Mouse (Mus musculus) intestine, embryonic 14.5 days (tissue): Measurements from ENCODE around the gene Tmem45a. TPM values are rescaled to one million over a fixed set of nuclear protein-coding genes. Genes with fewer than 3 reads are reported as not detected.

Experiments used
- ATAC-seq: fragments of 200-750 bp; cut with Nextera tagmentation; replicated peaks from 2 replicates; pipeline ENCODE4 v1.8.0; 2017; ENCODE audit warnings: low read depth, moderate number of reproducible peaks, moderate TSS enrichment, moderate library complexity; ENCODE audit not compliant: low FRiP score, low TSS enrichment
- DNase-seq: peaks from one replicate; pipeline ENCODE4 v3.0.0-alpha.2; 2018; ENCODE audit warnings: low spot score
- H3K27ac ChIP-seq: fragments of 300-500 bp; sonication (generic); 2 replicates; pipeline ENCODE4 v1.5.1; 2014; ENCODE audit warnings: low read depth, mild to moderate bottlenecking, control low read depth
- H3K27me3 ChIP-seq: fragments of 300-500 bp; sonication (generic); replicated peaks from 2 replicates; pipeline ENCODE4 v1.6.1; 2014; ENCODE audit warnings: low read length, control low read depth; ENCODE audit not compliant: control insufficient read depth, insufficient read depth
- H3K36me3 ChIP-seq: fragments of 300-500 bp; sonication (generic); 2 replicates; pipeline ENCODE4 v1.6.1; 2014; ENCODE audit warnings: low read length, control low read depth; ENCODE audit not compliant: control insufficient read depth, insufficient read depth
- H3K4me1 ChIP-seq: fragments of 300-500 bp; sonication (generic); replicated peaks from 2 replicates; pipeline ENCODE4 v1.6.1; 2014; ENCODE audit warnings: low read length, control low read depth, mixed read lengths; ENCODE audit not compliant: control insufficient read depth, insufficient read depth
- H3K4me2 ChIP-seq: fragments of 300-500 bp; sonication (generic); 2 replicates; pipeline ENCODE4 v1.6.1; 2014; ENCODE audit warnings: low read length
- H3K4me3 ChIP-seq: fragments of 300-500 bp; sonication (generic); 2 replicates; pipeline ENCODE4 v1.5.1; 2014; ENCODE audit warnings: low read depth, low read length, control low read depth, mixed read lengths
- H3K9ac ChIP-seq: fragments of 300-500 bp; sonication (generic); 2 replicates; pipeline ENCODE4 v1.6.1; 2014; ENCODE audit warnings: mild to moderate bottlenecking, low read length
- H3K9me3 ChIP-seq: fragments of 300-500 bp; sonication (generic); 2 replicates; pipeline ENCODE4 v1.6.1; 2016; ENCODE audit warnings: low read length, control low read depth; ENCODE audit not compliant: control insufficient read depth
- WGBS: fragments of 180-500 bp; shearing (Covaris S2); extraction: QIAGEN DNeasy Blood & Tissue Kit; methylation state at CpG from one replicate; pipeline ENCODE4 v1.1.7; 2014; 5-methylcytosine and 5-hydroxymethylcytosine counted together
- polyA plus RNA-seq: library from polyadenylated mRNA; unstranded; fragments of >200 nt; fragmentation: Nextera tagmentation; extraction: Ambion mirVana; gene quantifications from 2 replicates; pipeline ENCODE4 v1.2.1, GENCODE M21; 2014

Tmem45a gene
- polyA plus RNA-seq, 1 experiment from 2014 or later: 35.4 TPM

DNA sequence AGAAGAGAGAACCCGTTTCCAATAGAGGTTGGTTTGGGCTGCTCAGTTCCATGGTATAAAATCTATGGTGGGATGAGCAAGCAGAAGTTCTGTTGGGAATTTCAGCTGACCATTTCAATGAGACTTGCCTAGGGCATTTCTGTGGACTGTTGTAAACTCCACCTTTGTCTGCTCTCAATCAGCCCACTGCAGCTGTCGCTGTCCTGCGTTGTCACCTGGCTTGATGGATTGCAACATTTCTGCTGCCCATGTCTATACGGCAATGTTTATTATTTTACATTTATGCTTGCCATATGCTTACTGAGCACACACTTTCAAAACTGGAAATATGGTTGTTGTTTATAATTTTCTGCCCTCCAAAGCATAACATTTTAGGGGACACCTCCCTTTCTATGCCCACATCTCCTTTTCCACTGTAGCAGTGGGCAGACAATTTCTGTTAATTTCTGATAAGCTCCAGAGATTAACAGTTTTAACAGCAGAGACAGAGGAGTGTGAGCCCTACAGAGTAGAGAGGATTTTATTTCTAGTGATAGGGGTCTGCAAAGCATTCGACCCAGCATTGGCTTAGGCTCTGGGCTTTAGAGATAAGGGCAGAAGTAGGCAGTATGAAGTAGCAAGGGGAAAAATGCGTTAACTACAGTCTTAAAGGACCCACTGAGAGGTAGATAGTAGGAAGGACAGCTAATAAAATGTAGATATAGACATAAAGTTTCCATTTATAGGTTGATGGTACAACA, 84.4 kb downstream of the Tmem45a start:
- ATAC-seq (no peak), DNase-seq (no peak)
- Histone ChIP-seq H3K4me3 (no peak overlapping the region), H3K4me1 (no peaks in the 10 kb centered on the region), H3K4me2 (no peak overlapping the region), H3K27ac (no peak overlapping the region), H3K36me3 (no peaks in the 10 kb centered on the region), H3K27me3 (no peaks in the 10 kb centered on the region), H3K9me3 (no peaks in the 10 kb centered on the region), H3K9ac (no peak overlapping the region)
- 64% methylated on average over 6 of the region's 6 CpGs for WGBS

DNA sequence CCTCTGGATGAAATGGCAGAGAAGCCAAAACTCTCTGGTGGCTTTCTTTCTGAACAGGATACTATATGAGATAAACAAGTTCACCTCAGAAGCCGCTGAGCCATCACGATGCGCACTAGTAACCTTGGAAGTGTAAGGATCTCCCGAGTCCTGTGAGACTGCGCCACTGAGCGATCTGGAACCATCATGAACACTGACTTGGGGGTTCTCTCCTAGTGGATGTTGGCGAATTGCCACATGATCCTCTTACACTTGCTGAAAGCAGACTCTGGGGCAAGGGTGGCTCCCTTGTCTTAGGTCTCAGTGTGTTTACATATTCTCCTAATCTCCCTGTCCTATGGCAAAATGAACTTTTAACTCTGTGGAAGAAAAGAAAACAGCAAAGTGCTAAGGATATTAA, 85.0 kb downstream of the Tmem45a start:
- DNase-seq (no peak), ATAC-seq (no peak)
- Histone ChIP-seq H3K9ac (no peak overlapping the region), H3K4me2 (no peak overlapping the region), H3K36me3 (no peaks in the 10 kb centered on the region), H3K9me3 (no peaks in the 10 kb centered on the region), H3K27me3 (no peaks in the 10 kb centered on the region), H3K4me3 (no peak overlapping the region), H3K27ac (no peak overlapping the region), H3K4me1 (no peaks in the 10 kb centered on the region)
- 84% methylated on average over 7 of the region's 7 CpGs for WGBS

DNA sequence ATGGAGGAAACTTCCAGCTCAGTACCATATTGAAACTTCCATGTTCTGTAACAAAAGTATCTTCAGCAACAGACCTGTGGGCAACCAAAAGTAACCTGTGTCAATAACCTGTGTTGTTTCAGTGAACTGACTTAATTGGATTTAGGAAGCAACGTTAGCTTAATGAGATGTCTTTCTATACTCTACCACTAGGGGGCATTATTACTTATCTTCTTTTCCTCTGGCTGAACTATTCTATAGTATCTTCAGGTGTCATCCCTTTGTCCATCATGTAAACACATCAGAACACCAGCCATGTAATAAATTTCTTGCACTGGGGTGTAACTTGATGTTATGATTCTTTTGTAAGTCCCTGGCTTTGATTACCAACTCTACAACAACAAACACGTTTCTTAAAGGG, 85.5 kb downstream of the Tmem45a start:
- no peak for ATAC-seq
- H3K27ac ChIP-seq: no peak overlapping the region
- no peaks in the 10 kb centered on the region for H3K36me3 ChIP-seq
- no peaks in the 10 kb centered on the region for H3K4me1 ChIP-seq
- no peak for DNase-seq
- WGBS: 43% methylated on average over 2 of the region's 2 CpGs
- H3K4me2 ChIP-seq: no peak overlapping the region
- H3K4me3 ChIP-seq: no peak overlapping the region
- no peaks in the 10 kb centered on the region for H3K27me3 ChIP-seq
- H3K9ac ChIP-seq: no peak overlapping the region
- no peaks in the 10 kb centered on the region for H3K9me3 ChIP-seq

DNA sequence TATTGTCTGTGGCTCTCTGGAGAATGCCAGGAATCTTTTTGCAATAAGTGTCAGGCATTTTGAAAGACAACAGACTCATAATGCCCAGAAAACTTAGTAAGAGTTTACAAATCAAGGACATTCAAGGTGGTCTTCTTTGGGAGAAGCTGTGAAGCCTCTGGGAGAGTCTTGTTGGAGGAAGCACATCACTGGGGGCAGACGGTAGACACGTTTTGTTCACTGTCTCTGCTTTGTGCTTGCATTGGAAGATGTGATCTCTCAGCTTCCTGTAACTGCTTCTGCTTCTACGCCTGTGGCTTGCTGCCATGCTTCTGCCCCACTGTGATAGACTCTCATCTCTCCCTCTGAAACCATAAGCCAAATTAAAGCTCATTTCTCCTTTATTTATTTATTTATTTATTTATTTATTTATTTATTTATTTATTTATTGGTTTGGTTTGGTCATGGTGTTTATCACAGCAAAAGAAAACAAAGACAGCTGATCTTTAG, 86.4 kb downstream of the Tmem45a start:
- Histone ChIP-seq H3K9ac (no peak overlapping the region), H3K36me3 (no peaks in the 10 kb centered on the region), H3K4me3 (no peak overlapping the region), H3K9me3 (no peaks in the 10 kb centered on the region), H3K4me1 (no peaks in the 10 kb centered on the region), H3K4me2 (no peak overlapping the region), H3K27ac (no peak overlapping the region), H3K27me3 (no peaks in the 10 kb centered on the region)
- DNase-seq (no peak), ATAC-seq (no peak)
- 82% methylated on average over 3 of the region's 3 CpGs for WGBS

DNA sequence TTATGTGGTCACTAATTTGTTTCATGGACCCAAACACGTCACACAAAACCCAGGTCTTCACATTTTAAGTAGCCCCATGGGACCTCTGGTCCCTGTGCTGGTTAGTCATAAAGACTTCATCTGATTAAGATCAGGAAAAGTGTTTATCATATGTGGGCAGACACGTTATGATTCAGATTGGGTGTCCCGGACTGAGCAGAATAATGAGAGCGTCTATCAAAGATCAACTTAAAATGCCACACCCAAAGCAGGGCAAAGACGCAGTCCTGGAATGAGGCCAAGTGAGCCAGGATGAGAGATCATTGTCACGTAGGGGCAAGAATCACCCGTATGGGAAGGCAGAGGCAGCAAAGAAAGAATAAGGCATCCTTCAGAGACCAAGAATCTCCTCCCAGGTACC, 87.1 kb downstream of the Tmem45a start:
- Histone ChIP-seq H3K27me3 (no peaks in the 10 kb centered on the region), H3K4me3 (no peak overlapping the region), H3K27ac (no peak overlapping the region), H3K4me1 (no peaks in the 10 kb centered on the region), H3K36me3 (no peaks in the 10 kb centered on the region), H3K4me2 (no peak overlapping the region), H3K9ac (no peak overlapping the region), H3K9me3 (no peaks in the 10 kb centered on the region)
- DNase-seq (no peak), ATAC-seq (no peak)
- WGBS: 75% methylated on average over 7 of the region's 7 CpGs

DNA sequence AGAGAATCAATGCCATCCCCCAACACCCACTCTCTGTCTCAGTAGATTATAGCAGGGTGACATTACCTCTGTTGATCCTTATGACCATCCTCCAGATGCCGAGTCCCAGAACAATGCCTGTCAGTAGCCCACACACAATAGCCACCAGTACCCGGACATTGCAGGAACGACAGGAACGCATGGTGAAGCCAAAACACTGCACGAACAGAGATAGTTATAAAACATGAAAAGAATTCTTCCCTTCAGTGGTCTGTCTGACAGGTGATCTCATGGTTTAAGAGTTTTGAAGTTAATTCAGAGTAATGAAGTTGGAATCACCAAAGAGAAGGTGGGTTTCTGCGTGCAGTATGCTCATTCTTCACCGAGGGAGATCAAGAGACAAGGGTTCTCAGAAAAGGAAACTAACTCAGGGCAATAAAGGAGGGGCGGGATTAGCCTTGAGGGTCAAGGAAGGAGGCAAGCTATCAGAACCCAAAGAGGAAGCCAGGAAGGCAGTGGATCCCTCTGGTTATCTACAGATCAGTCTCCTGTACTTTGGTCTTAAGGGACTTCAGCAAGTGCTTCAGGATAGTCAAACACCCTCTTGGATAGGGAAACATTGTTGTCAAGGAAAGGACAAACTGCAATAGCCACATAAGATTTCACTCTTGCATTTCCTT, 90.4 kb downstream of the Tmem45a start, which contains the start of gene Adgrg7:
Gene Adgrg7 (minus strand): TSS at position 375 of the 659 bp plus-strand sequence.
- Histone ChIP-seq H3K4me1 (no peaks in the 10 kb centered on the region), H3K9ac (no peak within 1 kb of the TSS), H3K27ac (no peak within 1 kb of the TSS), H3K4me3 (no peak within 1 kb of the TSS), H3K9me3 (no peaks in the 10 kb centered on the region), H3K4me2 (no peak within 1 kb of the TSS), H3K27me3 (no peaks in the 10 kb centered on the region), H3K36me3 (no peaks in the 10 kb centered on the region)
- ATAC-seq (no peak), DNase-seq (no peak)
- WGBS: 67% methylated on average over 8 of the region's 8 CpGs

DNA sequence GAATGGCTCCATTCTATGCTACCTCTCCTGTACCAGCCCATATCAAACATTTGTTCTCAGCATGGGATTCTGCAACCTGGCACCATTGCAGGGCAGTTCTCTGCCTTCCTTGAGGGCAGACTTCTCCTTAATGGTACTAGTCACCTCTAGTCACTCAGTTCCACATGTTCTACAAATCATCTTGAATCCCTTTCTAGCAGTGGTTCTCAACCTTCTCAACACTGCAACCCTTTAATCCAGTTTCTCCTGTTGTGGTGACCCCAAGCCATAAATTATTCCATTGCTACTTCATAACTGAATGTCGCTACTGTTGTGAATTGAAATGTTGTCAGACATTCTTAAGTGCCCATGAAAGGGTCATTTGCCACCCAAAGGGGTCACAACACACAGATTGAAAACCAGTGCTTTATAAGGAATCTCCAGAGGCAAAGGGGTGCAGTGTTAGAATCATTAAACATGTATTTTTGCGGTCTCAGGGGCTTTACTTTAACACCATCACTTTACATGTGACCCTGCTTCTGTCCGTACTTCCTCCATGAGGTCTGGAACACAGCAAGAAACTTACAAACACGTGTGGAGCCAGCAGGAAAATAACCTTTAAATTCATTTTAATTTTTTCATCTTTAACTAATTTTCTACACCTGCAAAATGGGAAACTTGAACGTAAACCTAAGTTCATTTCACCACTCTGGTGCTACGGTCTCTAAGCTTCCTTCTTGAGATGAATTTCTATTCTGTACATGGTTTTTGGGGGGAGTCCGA, 91.4 kb downstream of the Tmem45a start:
- no peak overlapping the region for H3K27ac ChIP-seq
- DNase-seq (no peak), ATAC-seq (no peak)
- 86% methylated on average over 7 of the region's 7 CpGs for WGBS
- H3K4me2 ChIP-seq: no peak overlapping the region
- no peak overlapping the region for H3K4me3 ChIP-seq
- no peak overlapping the region for H3K9ac ChIP-seq
- no peaks in the 10 kb centered on the region for H3K4me1 ChIP-seq
- no peaks in the 10 kb centered on the region for H3K9me3 ChIP-seq
- no peaks in the 10 kb centered on the region for H3K27me3 ChIP-seq
- H3K36me3 ChIP-seq: no peaks in the 10 kb centered on the region

DNA sequence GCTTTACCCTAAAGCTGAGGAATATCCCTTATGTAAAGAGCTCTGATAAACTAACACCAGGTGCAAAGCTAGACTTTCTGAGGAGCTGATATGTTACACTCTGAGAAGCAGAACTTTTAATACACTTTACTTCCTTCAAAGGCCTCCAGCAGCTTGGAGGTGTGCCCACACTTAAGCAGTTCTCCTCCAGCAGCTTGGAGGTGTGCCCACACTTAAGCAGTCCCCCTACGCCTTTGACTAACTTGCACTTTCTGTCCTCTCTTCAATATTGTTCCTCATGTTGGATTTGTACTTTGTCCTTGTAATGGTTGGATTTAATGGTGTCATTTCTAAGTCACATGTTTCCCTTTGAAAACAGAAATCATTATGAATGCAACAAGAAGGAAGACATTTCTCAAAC, 92.2 kb downstream of the Tmem45a start:
- no peak overlapping the region for H3K4me2 ChIP-seq
- no peaks in the 10 kb centered on the region for H3K4me1 ChIP-seq
- no peak for DNase-seq
- H3K27ac ChIP-seq: no peak overlapping the region
- no peak for ATAC-seq
- whole genome bisulfite sequencing: 81% methylated on average over 1 of the region's 1 CpGs
- no peak overlapping the region for H3K9ac ChIP-seq
- H3K9me3 ChIP-seq: no peaks in the 10 kb centered on the region
- H3K27me3 ChIP-seq: no peaks in the 10 kb centered on the region
- no peaks in the 10 kb centered on the region for H3K36me3 ChIP-seq
- no peak overlapping the region for H3K4me3 ChIP-seq
